Mouse (Mus musculus): ENCODE results near the gene Mthfsd. TPM values are rescaled to one million over a fixed set of nuclear protein-coding genes. Genes with fewer than 3 reads are reported as not detected.
A peak's percentile ranks its signal among the peaks of the same experiment; 100 is the strongest.

Mthfsd gene
- polyA plus RNA-seq, 1 experiment from 2014 or later = 60.2 TPM

DNA sequence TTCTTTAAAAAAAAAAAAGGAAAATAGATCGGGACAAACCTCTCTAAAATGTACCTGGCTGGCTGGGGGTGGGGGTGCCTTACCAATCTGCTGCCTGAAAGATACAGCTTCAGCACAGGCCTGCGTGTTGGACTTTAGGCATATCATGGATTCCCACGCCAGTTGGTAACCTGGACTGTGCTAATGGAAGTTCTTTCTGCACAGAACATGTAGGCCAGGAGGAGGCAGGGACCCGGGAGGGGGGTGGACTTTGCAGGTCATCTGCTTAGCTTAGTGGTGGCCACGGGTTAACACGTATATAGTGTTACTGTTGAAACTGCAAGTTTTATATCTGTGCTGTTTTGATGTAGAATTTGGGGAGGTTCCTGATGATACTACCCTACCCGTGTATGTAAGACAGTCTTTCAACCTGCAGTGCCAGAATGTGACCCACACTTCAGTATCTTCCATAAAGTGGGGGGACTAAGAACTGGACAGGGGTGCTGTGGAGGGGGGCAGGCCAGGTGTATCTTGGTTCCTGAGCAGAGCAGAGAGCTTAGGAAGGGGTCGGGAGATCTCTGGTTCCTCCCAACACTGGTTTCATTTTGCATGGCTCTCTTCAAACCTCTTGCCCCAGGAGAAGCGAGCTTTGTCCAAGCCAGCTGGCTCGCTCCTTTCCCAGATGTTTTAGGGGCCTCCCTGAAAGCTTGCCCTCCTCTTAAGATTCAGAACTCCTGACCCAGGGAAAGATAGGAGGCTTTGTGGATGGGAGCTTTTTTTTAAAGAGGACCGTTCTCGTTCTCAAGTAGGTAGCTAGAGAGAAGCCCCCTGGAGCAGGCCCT, 11.7 kb upstream of the Mthfsd start:
- no peak overlapping the region; the same call in 1 of the 2 replicates for H3K4me2 ChIP-seq
- H3K4me3 ChIP-seq (replicated peaks) = peak overlapping the region; percentile 19
- no peaks in the 10 kb centered on the region for H3K36me3 ChIP-seq (replicated peaks)
- no peak overlapping the region for H3K9ac ChIP-seq
- no peak for ATAC-seq (ENCODE audit: low FRiP score)
- H3K4me1 ChIP-seq = peaks cover 21% of the 10 kb centered on the region
- 0 out of 2 replicates have a peak, but pooled peaks cover 6% of the 10 kb centered on the region for H3K9me3 ChIP-seq
- WGBS = 3% methylated on average over 12 of the region's 12 CpGs
- no peak overlapping the region for H3K27ac ChIP-seq
- peaks cover 98% of the 10 kb centered on the region for H3K27me3 ChIP-seq

DNA sequence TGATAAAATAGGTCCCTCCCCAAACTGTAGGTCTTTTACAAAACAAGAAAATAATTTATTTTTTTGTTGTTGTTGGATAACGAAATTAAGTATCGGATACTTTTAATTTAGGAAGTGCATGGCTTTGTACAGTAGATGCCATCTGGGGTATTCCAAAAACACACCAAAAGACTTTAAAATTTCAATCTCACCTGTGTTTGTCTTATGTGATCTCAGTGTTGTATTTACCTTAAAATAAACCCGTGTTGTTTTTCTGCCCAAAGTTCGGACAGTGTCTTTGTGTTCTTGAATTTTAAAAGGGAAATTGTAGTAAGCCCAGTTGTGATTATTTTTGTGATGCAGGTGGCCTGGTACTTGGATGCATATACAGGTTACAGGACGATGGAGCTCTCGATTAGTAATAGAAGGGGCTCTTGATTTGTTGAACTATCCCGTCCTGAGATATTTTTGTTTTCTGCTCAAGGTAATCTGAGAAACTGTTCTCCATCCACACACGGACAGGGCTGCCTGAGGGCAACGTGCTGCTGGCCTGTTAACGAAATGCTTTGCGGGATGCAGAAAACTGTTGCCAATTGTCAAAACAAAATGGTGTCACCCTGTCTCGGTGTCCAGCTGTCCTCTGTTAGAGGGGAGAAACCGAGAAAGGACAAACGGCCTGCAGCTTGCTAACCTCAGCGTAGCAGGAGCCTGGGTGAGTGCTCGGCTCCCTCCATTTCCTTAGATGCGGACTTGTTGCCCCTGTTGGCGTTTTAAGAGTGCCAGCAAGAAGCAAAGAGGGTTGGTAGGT, 10.6 kb upstream of the Mthfsd start:
- ATAC-seq (ENCODE audit: low FRiP score) = no peak
- Histone ChIP-seq H3K9ac (no peak overlapping the region), H3K4me1 (peaks cover 21% of the 10 kb centered on the region), H3K4me2 (no peak overlapping the region), H3K4me3 (replicated peaks) (peak overlapping the region; percentile 19), H3K27me3 (peaks cover 98% of the 10 kb centered on the region), H3K9me3 (0 out of 2 replicates have a peak, but pooled peaks cover 6% of the 10 kb centered on the region), H3K36me3 (replicated peaks) (no peaks in the 10 kb centered on the region), H3K27ac (no peak overlapping the region)
- 1% methylated on average over 18 of the region's 18 CpGs for WGBS

DNA sequence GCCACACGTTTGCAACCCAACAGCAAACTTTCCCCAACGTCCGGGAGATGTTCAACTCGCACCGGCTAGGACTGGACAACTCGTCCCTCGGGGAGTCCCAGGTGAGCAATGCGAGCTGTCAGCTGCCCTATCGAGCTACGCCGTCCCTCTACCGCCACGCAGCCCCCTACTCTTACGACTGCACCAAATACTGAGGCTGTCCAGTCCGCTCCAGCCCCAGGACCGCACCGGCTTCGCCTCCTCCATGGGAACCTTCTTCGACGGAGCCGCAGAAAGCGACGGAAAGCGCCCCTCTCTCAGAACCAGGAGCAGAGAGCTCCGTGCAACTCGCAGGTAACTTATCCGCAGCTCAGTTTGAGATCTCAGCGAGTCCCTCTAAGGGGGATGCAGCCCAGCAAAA, 9.7 kb upstream of the Mthfsd start:
- H3K27ac ChIP-seq = no peak overlapping the region
- peak overlapping the region; percentile 41 for H3K4me3 ChIP-seq (replicated peaks)
- under 1% methylated on average over 28 of the region's 28 CpGs for WGBS
- H3K36me3 ChIP-seq (replicated peaks) = no peaks in the 10 kb centered on the region
- peaks cover 96% of the 10 kb centered on the region for H3K27me3 ChIP-seq
- no peak for ATAC-seq (ENCODE audit: low FRiP score)
- no peak overlapping the region for H3K9ac ChIP-seq
- H3K4me2 ChIP-seq = peak overlapping the region; percentile 62
- H3K4me1 ChIP-seq = peaks cover 25% of the 10 kb centered on the region
- H3K9me3 ChIP-seq = 0 out of 2 replicates have a peak, but pooled peaks cover 6% of the 10 kb centered on the region

DNA sequence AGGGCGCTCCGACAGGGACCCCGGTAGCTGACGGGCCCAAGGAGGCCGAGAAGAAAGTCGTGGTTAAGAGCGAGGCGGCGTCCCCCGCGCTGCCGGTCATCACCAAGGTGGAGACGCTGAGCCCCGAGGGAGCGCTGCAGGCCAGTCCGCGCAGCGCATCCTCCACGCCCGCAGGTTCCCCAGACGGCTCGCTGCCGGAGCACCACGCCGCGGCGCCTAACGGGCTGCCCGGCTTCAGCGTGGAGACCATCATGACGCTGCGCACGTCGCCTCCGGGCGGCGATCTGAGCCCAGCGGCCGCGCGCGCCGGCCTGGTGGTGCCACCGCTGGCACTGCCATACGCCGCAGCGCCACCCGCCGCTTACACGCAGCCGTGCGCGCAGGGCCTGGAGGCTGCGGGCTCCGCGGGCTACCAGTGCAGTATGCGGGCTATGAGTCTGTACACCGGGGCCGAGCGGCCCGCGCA, 9.0 kb upstream of the Mthfsd start:
- WGBS = 1% methylated on average over 57 of the region's 62 CpGs
- peak; percentile 12; the same call in 1 of the 2 replicates for ATAC-seq (ENCODE audit: low FRiP score)

DNA sequence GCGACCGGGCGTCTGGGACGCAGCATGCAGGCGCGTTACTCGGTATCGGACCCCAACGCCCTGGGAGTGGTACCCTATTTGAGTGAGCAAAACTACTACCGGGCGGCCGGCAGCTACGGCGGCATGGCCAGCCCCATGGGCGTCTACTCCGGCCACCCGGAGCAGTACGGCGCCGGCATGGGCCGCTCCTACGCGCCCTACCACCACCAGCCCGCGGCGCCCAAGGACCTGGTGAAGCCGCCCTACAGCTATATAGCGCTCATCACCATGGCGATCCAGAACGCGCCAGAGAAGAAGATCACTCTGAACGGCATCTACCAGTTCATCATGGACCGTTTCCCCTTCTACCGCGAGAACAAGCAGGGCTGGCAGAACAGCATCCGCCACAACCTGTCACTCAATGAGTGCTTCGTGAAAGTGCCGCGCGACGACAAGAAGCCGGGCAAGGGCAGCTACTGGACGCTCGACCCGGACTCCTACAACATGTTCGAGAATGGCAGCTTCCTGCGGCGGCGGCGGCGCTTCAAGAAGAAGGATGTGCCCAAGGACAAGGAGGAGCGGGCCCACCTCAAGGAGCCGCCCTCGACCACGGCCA, 8.5 kb upstream of the Mthfsd start:
- Histone ChIP-seq H3K4me1 (peaks cover 25% of the 10 kb centered on the region), H3K27me3 (peaks cover 96% of the 10 kb centered on the region), H3K4me2 (peak overlapping the region; percentile 62), H3K9me3 (0 out of 2 replicates have a peak, but pooled peaks cover 6% of the 10 kb centered on the region), H3K27ac (peak overlapping the region; percentile 32; the same call in 1 of the 2 replicates), H3K9ac (0 out of 2 replicates have a peak overlapping the region, but pooled peaks have one; percentile 9), H3K4me3 (replicated peaks) (peak overlapping the region; percentile 41), H3K36me3 (replicated peaks) (no peaks in the 10 kb centered on the region)
- ATAC-seq (ENCODE audit: low FRiP score) = peak; percentile 25; the same call in 1 of the 2 replicates
- under 1% methylated on average over 55 of the region's 55 CpGs for WGBS

More for the DNA sequence above, 9.0 kb upstream of the Mthfsd start:
- peak overlapping the region; percentile 41 for H3K4me3 ChIP-seq (replicated peaks)
- no peak overlapping the region for H3K9ac ChIP-seq
- H3K27ac ChIP-seq = no peak overlapping the region
- H3K4me1 ChIP-seq = peaks cover 25% of the 10 kb centered on the region
- H3K27me3 ChIP-seq = peaks cover 96% of the 10 kb centered on the region
- H3K9me3 ChIP-seq = 0 out of 2 replicates have a peak, but pooled peaks cover 6% of the 10 kb centered on the region
- H3K36me3 ChIP-seq (replicated peaks) = no peaks in the 10 kb centered on the region
- peak overlapping the region; percentile 62 for H3K4me2 ChIP-seq

DNA sequence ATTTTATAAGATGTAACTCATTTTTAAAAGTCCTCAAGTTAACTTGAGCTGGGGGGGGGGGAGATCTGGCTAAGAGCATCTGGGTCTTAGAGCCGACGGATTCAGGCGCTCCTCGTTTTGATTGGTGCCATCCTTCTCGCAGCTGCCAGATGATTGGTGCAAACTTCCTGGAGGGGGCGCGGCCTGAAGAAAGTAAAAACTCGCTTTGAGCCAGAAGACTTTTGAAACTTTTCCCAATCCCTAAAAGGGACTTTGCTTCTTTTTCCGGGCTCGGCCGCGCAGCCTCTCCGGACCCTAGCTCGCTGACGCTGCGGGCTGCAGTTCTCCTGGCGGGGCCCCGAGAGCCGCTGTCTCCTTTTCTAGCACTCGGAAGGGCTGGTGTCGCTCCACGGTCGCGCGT, 7.8 kb upstream of the Mthfsd start, which contains the start of gene Foxc2:
Gene Foxc2 (plus strand): TSS at position 224 of the 400 bp plus-strand sequence.
- 0 out of 2 replicates have a peak, but pooled peaks cover 6% of the 10 kb centered on the region for H3K9me3 ChIP-seq
- WGBS = 0% methylated on average over 25 of the region's 25 CpGs
- H3K4me2 ChIP-seq = peak within 1 kb of the TSS; percentile 62
- H3K9ac ChIP-seq = 0 out of 2 replicates have a peak within 1 kb of the TSS, but pooled peaks have one; percentile 9
- peak within 1 kb of the TSS; percentile 32; the same call in 1 of the 2 replicates for H3K27ac ChIP-seq
- peak within 1 kb of the TSS; percentile 41 for H3K4me3 ChIP-seq (replicated peaks)
- H3K36me3 ChIP-seq (replicated peaks) = no peaks in the 10 kb centered on the region
- H3K4me1 ChIP-seq = peaks cover 25% of the 10 kb centered on the region
- peaks cover 96% of the 10 kb centered on the region for H3K27me3 ChIP-seq
- no peak for ATAC-seq (ENCODE audit: low FRiP score)

DNA sequence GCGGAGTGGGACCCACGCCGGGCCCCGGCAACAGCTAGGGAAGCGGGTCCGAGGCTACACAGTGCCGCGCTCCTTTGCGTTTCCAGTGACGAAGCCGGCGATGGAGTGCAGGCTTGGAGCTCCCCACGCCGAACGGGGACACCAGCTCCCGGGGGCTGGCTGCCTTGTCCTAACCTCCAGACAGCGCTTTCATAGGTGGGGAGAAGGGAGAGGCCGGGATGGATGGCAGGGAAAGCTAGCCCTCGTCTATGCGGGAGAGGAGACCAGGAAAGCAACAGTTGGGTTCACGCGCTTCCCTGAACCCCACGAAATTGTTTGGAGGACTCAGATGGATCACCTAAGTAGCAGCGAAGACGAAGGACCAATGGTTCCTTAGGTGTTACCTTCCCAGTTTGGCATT, 6.9 kb upstream of the Mthfsd start:
- ATAC-seq (ENCODE audit: low FRiP score) = no peak
- peaks cover 94% of the 10 kb centered on the region for H3K27me3 ChIP-seq
- no peak overlapping the region for H3K4me2 ChIP-seq
- no peaks in the 10 kb centered on the region for H3K36me3 ChIP-seq (replicated peaks)
- H3K27ac ChIP-seq = no peak overlapping the region
- H3K9me3 ChIP-seq = 0 out of 2 replicates have a peak, but pooled peaks cover 6% of the 10 kb centered on the region
- no peak overlapping the region for H3K4me3 ChIP-seq (replicated peaks)
- no peak overlapping the region for H3K9ac ChIP-seq
- WGBS = under 1% methylated on average over 25 of the region's 25 CpGs
- H3K4me1 ChIP-seq = peaks cover 25% of the 10 kb centered on the region

DNA sequence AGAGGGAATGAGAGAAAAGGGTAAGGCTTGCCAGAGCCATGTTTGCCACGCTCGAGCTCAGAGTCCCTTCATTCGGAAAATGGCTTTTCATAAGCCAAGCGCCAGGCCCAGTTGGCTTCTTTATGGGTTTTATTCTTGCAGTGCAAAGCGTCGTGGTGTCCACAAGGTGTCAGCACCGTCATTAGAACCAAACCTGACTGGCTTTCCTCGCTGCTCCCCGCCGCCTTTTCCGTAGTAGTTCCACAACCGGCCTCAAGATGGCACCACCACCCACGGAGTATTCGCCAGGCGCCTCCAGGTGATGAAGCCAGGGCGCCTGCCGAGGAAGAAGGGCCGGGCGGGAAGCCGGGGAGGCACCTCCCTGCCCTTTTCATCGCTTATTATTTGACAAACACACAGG, 5.1 kb upstream of the Mthfsd start:
- peaks cover 77% of the 10 kb centered on the region for H3K27me3 ChIP-seq
- 0 out of 2 replicates have a peak, but pooled peaks cover 6% of the 10 kb centered on the region for H3K9me3 ChIP-seq
- under 1% methylated on average over 21 of the region's 21 CpGs for WGBS
- H3K27ac ChIP-seq = no peak overlapping the region
- H3K36me3 ChIP-seq (replicated peaks) = no peaks in the 10 kb centered on the region
- peak overlapping the region; percentile 2; the same call in 1 of the 2 replicates for H3K4me2 ChIP-seq
- ATAC-seq (ENCODE audit: low FRiP score) = peak; percentile 42
- no peak overlapping the region for H3K9ac ChIP-seq
- no peak overlapping the region for H3K4me3 ChIP-seq (replicated peaks)
- peaks cover 25% of the 10 kb centered on the region for H3K4me1 ChIP-seq

DNA sequence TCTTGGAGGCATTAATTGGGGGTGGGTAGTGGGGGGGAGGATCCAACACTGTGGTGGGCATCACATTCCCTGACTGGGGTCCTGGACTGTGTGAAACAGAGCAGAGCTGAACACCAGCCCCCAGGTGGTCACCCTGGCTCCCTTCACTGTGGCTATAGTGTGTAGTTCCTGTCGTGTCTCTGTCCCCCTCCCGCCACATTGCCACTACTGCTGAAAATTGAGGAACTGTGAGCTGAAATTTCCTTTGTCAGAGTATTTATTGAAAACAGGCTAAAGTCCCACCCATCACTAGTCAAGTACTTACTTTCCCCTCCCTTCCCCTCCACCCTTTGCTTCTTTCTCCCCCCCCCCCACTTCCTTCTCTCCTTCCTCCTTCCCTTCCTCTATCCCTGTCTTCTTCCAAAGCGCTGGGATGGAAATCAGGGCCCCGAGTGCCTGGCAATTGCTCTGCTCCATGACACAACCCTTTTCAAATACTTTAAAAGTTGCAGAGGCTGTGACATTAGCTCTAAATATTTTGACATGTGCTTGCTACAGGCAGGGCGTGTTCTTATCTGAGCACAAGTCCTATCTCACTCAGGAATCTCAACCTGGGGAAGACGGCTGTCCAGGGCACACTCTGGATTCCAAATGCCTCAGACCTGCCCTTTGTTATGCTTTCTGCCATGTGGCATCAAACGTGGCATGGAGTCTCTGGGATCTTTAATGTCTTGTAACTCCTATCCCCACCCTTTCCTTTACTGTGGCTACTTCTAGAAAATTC, 3.1 kb upstream of the Mthfsd start:
- no peak overlapping the region for H3K27ac ChIP-seq
- no peak for ATAC-seq (ENCODE audit: low FRiP score)
- H3K9ac ChIP-seq = no peak overlapping the region
- no peak overlapping the region for H3K4me2 ChIP-seq
- H3K4me1 ChIP-seq = peaks cover 24% of the 10 kb centered on the region
- no peaks in the 10 kb centered on the region for H3K9me3 ChIP-seq
- 51% methylated on average over 7 of the region's 7 CpGs for WGBS
- H3K27me3 ChIP-seq = peaks cover 57% of the 10 kb centered on the region
- no peaks in the 10 kb centered on the region for H3K36me3 ChIP-seq (replicated peaks)
- no peak overlapping the region for H3K4me3 ChIP-seq (replicated peaks)

DNA sequence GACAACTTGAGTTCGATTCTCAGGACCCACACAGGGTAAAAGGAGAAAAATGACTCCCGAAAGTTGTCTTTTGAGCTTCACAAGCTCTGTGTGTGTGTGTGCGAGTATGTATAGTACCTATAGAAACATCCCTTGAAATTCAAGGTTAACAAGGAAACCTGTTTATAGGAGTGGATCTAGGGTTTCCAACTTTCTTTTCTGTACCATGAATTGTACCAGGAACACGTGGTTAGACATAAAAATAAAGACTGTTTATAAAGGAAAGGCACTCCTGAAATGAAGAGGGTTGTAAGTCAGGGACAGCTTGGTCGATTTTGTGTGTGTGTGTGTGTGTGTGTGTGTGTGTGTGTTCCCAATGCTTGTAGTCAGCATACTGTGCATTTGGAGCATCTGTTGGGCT, 465 bp upstream of the Mthfsd start:
- ATAC-seq (ENCODE audit: low FRiP score) = no peak
- Histone ChIP-seq H3K9ac (peak overlapping the region; percentile 92), H3K9me3 (no peaks in the 10 kb centered on the region), H3K36me3 (replicated peaks) (peaks cover 13% of the 10 kb centered on the region), H3K4me1 (peaks cover 17% of the 10 kb centered on the region), H3K27ac (peak overlapping the region; percentile 31; the same call in 1 of the 2 replicates), H3K4me2 (peak overlapping the region; percentile 94), H3K4me3 (replicated peaks) (peak overlapping the region; percentile 89), H3K27me3 (peaks cover 32% of the 10 kb centered on the region)
- 16% methylated on average over 5 of the region's 5 CpGs for WGBS
